Mouse (Mus musculus) bone marrow macrophage, adult 2 months (primary cell): ENCODE data around the gene Olfr1329.

ENCODE experiments used
- CTCF ChIP-seq: IDR thresholded peaks from 2 replicates; pipeline ENCODE4 v1.5.1; 2012; ENCODE audit warnings: low read depth, mild to moderate bottlenecking, low read length, moderate library complexity
- POLR2A ChIP-seq: IDR thresholded peaks from 2 replicates; pipeline ENCODE4 v1.6.1; 2012; ENCODE audit warnings: mild to moderate bottlenecking, low read depth, low read length, borderline replicate concordance

GRCm38 (mm10) chr4:118961141-118961628 lies 43.9 kb upstream of the Olfr1329 start, which contains the start of gene Lao1:
- TF ChIP-seq POLR2A = no peak
- TF ChIP-seq CTCF = no peak
